Mouse (Mus musculus) bone marrow macrophage, adult 2 months (primary cell): ENCODE results near the gene Lhfpl2.
A peak's percentile ranks its signal among the peaks of the same experiment; 100 is the strongest.

Experiments used
- CTCF ChIP-seq: IDR thresholded peaks from 2 replicates; pipeline ENCODE4 v1.5.1; 2012; ENCODE audit warnings: low read depth, mild to moderate bottlenecking, low read length, moderate library complexity
- POLR2A ChIP-seq: IDR thresholded peaks from 2 replicates; pipeline ENCODE4 v1.6.1; 2012; ENCODE audit warnings: mild to moderate bottlenecking, low read depth, low read length, borderline replicate concordance

GRCm38 (mm10) chr13:94212716-94213115 is 155.1 kb downstream of the Lhfpl2 start:
- TF ChIP-seq POLR2A: no peak
- peak; percentile 37; the same call in 1 of the 2 replicates for TF ChIP-seq CTCF
